Mouse (Mus musculus) testis, postnatal 10 days (tissue): Measurements from ENCODE around the gene Olfr477.
"Not testable (repeated sequence)": the region's sequence is repeated elsewhere in the genome, so short reads cannot be mapped to it uniquely, and the experiment has no call there.

Source experiments
- DNase-seq: peaks from one replicate; pipeline ENCODE4 v3.0.0; 2021; ENCODE audit warnings: low spot score

Gene Olfr477

GRCm38 (mm10) chr7:107986393-107986792, at the start of gene Olfr477:
Gene Olfr477 (plus strand): TSS chr7:107986693.
- no peak for DNase-seq

GRCm38 (mm10) chr7:107952539-107952938, 34.0 kb upstream of the Olfr477 start:
- DNase-seq, result not testable (repeated sequence)

GRCm38 (mm10) chr7:107954343-107954742, 32.1 kb upstream of the Olfr477 start, which contains the start of gene Olfr474:
Gene Olfr474 (plus strand): TSS chr7:107954643.
- DNase-seq, result no peak

GRCm38 (mm10) chr7:107964503-107964902, 22.0 kb upstream of the Olfr477 start, which contains the start of gene Olfr476:
Gene Olfr476 (plus strand): TSS chr7:107964803.
- DNase-seq, result no peak

GRCm38 (mm10) chr7:108014256-108014655, 27.8 kb downstream of the Olfr477 start:
- not testable (repeated sequence) for DNase-seq

- DNase-seq, result no peak
These were observed 47.4 kb downstream of the Olfr477 start, which contains the start of gene Olfr478 for GRCm38 (mm10) chr7:108033889-108034288. Gene Olfr478 (minus strand): TSS chr7:108033989.
